Mouse (Mus musculus) stomach, postnatal 0 days (tissue): ENCODE measurements at regions not wholly inside any gene's neighbourhood (a gene's known extent, or its start where the extent isn't known, plus 50 kb on each side); places are given as distances from the start of the nearest gene placed in this dataset.

Source experiments
- CTCF ChIP-seq: IDR thresholded peaks from 2 replicates; pipeline ENCODE4 v1.5.1; 2016; ENCODE audit warnings: antibody characterized with exemption, low read depth, mild to moderate bottlenecking, moderate library complexity
- EP300 ChIP-seq: optimal IDR thresholded peaks from 2 replicates; pipeline ENCODE3; 2016; ENCODE audit warnings: antibody characterized with exemption

- TF ChIP-seq CTCF (no peak), EP300 (no peak)
These were observed 399.0 kb upstream of the Chrm2 start for GRCm38 (mm10) chr6:35988891-35989290.
